Mouse (Mus musculus): ENCODE data around the gene Tmprss9.

The Tmprss9 gene

DNA sequence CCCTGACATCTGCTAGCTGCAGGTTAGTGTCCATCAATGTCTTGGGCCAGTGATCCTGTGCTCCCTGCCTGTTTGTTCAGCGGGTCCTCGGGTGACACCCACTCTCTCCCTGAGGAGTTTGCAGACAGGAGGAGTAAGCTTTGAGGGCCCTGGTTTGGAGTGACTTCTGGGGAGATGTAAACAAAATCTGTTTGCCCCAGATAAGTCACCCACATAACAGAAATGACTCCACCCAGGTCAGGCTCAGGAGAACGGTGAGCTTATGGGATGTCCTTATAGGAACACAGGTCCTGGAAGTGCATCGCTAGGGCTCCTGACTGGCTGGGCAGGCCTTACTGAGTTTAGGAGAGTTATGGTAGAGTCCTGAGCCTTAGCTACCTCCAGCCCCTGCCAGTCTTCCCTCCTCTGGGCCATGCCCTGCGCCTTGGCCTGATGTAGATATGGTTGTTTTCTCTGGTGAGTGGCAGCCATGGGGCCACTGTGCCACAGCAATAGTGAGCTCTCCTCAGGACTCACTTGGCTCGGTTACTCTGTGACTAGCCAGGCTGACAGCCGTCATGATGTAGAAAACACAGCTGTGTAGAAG, 13.2 kb upstream of the Tmprss9 start:
- peaks cover 34% of the 10 kb centered on the region for H3K36me3 ChIP-seq (ENCODE audit: insufficient read depth, low read length)
- peaks cover 49% of the 10 kb centered on the region for H3K4me1 ChIP-seq (replicated peaks; ENCODE audit: low read depth, low read length)
- H3K9me3 ChIP-seq (ENCODE audit: low read length) = no peaks in the 10 kb centered on the region
- H3K4me3 ChIP-seq (replicated peaks; ENCODE audit: low read length) = no peak overlapping the region
- no peaks in the 10 kb centered on the region for H3K27me3 ChIP-seq (ENCODE audit: insufficient read depth, low read length)
- no peak for TF ChIP-seq POU5F1 (IDR thresholded peaks at IDR 0.05; ENCODE audit: borderline replicate concordance, low read length)
- no peak for TF ChIP-seq NANOG (IDR thresholded peaks at IDR 0.05; ENCODE audit: borderline replicate concordance, low read length)
- no peak for TF ChIP-seq CTCF (conservative IDR thresholded peaks at IDR 0.05; ENCODE audit: low read length)

GRCm38 (mm10) chr10:80862305-80862704, 9.3 kb upstream of the Tmprss9 start:
- Histone ChIP-seq H3K36me3 (ENCODE audit: insufficient read depth, low read length) (peaks cover 60% of the 10 kb centered on the region), H3K27me3 (ENCODE audit: insufficient read depth, low read length) (no peaks in the 10 kb centered on the region), H3K4me1 (replicated peaks; ENCODE audit: low read depth, low read length) (peaks cover 38% of the 10 kb centered on the region), H3K4me3 (replicated peaks; ENCODE audit: low read length) (no peak overlapping the region), H3K9me3 (ENCODE audit: low read length) (no peaks in the 10 kb centered on the region)
- TF ChIP-seq POU5F1 (IDR thresholded peaks at IDR 0.05; ENCODE audit: borderline replicate concordance, low read length) = no peak

DNA sequence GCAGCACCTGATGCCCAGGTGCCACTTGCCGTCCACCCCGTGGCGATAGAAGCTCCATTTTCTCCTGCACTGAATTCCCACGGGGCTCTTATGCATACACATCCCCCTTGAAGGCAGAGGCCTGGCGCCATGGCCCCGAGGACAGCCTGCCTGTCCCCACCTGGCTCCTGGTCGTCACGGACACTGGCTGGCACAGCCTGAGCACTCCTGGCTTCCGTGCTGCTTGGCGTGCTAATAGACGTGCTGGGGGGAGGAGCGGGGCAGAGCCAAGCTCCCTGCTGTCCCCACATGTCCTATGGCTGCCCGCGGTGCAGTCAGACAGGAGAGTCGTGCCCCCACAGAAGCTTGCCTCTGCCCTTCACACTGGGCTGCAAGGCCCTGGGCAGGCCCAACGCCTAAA, 7.2 kb upstream of the Tmprss9 start:
- Histone ChIP-seq H3K9me3 (ENCODE audit: low read length) (no peaks in the 10 kb centered on the region), H3K36me3 (ENCODE audit: insufficient read depth, low read length) (peaks cover 67% of the 10 kb centered on the region), H3K27me3 (ENCODE audit: insufficient read depth, low read length) (no peaks in the 10 kb centered on the region), H3K4me3 (replicated peaks; ENCODE audit: low read length) (peak overlapping the region; percentile 46), H3K4me1 (replicated peaks; ENCODE audit: low read depth, low read length) (peaks cover 35% of the 10 kb centered on the region)
- no peak for TF ChIP-seq POU5F1 (IDR thresholded peaks at IDR 0.05; ENCODE audit: borderline replicate concordance, low read length)
- no peak for TF ChIP-seq CTCF (conservative IDR thresholded peaks at IDR 0.05; ENCODE audit: low read length)
- TF ChIP-seq NANOG (IDR thresholded peaks at IDR 0.05; ENCODE audit: borderline replicate concordance, low read length) = no peak

DNA sequence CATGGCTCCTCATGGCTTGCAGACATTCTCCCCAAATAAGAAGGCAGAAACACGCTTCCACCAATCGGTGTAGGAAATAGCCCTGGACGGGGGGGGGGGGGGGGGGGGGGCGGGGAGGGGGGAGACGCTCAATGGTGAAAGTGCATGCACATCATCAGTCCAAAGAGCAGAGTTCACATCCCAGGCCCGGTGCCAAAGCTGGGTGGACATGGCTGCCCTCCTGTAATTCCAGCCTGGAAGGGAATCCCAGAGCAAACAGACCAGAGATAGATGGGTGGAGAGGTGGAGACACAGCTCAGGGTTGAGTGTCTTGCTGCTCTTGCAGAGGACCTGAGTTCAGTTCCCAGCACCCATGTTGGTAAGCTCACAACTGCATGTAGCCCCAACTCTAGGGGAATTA, 655 bp upstream of the Tmprss9 start:
- peaks cover 21% of the 10 kb centered on the region for H3K27me3 ChIP-seq (ENCODE audit: insufficient read depth, low read length)
- H3K4me3 ChIP-seq (replicated peaks; ENCODE audit: low read length) = no peak overlapping the region
- no peaks in the 10 kb centered on the region for H3K9me3 ChIP-seq (ENCODE audit: low read length)
- H3K4me1 ChIP-seq (replicated peaks; ENCODE audit: low read depth, low read length) = peaks cover 16% of the 10 kb centered on the region
- H3K36me3 ChIP-seq (ENCODE audit: insufficient read depth, low read length) = peaks cover 24% of the 10 kb centered on the region
- TF ChIP-seq CTCF (conservative IDR thresholded peaks at IDR 0.05; ENCODE audit: low read length) = no peak
- no peak for TF ChIP-seq NANOG (IDR thresholded peaks at IDR 0.05; ENCODE audit: borderline replicate concordance, low read length)
- no peak for TF ChIP-seq POU5F1 (IDR thresholded peaks at IDR 0.05; ENCODE audit: borderline replicate concordance, low read length)

DNA sequence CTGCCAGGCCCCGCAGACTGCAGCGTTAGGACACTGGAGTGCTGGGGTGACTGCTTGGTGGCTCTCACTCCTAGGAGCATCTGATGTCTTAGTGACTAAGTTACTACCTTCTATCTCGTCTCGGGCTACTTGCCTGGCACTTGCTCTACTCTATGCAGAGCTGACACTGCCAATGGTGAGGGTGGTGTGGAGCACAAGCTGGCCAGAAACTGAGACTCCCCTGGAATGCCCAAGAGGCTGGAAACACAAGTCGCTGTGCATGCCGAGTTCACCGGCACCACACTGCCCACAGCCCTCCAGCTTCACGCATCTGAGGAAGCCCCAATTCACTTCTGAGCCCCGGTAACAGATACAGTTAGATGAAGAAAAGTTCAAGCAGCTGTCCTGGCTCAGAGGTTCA, 2.4 kb downstream of the Tmprss9 start:
- TF ChIP-seq POU5F1 (IDR thresholded peaks at IDR 0.05; ENCODE audit: borderline replicate concordance, low read length) = no peak
- H3K4me3 ChIP-seq (replicated peaks; ENCODE audit: low read length) = no peak overlapping the region
- peaks cover 20% of the 10 kb centered on the region for H3K4me1 ChIP-seq (replicated peaks; ENCODE audit: low read depth, low read length)
- no peaks in the 10 kb centered on the region for H3K9me3 ChIP-seq (ENCODE audit: low read length)
- peaks cover 24% of the 10 kb centered on the region for H3K27me3 ChIP-seq (ENCODE audit: insufficient read depth, low read length)
- H3K36me3 ChIP-seq (ENCODE audit: insufficient read depth, low read length) = no peaks in the 10 kb centered on the region

- H3K4me3 ChIP-seq (replicated peaks; ENCODE audit: low read length) = no peak overlapping the region
- peaks cover 24% of the 10 kb centered on the region for H3K27me3 ChIP-seq (ENCODE audit: insufficient read depth, low read length)
- H3K4me1 ChIP-seq (replicated peaks; ENCODE audit: low read depth, low read length) = peaks cover 26% of the 10 kb centered on the region
- TF ChIP-seq NANOG (IDR thresholded peaks at IDR 0.05; ENCODE audit: borderline replicate concordance, low read length) (no peak), CTCF (conservative IDR thresholded peaks at IDR 0.05; ENCODE audit: low read length) (peak; percentile 71)
- H3K36me3 ChIP-seq (ENCODE audit: insufficient read depth, low read length) = no peaks in the 10 kb centered on the region
- H3K9me3 ChIP-seq (ENCODE audit: low read length) = no peaks in the 10 kb centered on the region
Observed at GRCm38 (mm10) chr10:80876028-80876427, 4.4 kb downstream of the Tmprss9 start.

DNA sequence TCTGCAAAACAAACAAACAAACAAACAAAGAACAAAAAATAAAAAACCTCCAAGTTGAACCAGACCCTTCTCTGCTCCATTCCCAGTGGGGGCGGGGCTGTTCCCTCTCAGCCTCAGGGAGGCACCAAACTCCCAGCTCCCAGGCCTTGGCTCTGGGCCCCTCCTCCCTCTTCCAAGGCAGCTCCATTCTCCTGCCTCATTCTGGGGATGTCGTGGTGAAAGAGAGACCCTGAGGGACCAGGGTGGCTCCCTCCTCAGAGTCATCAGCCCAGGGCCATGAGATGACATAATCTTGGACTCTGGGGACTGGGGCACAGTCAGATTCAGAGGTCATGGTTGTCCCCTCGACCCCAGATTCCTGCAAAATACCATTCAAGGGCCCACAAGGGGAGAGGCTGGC, 4.9 kb downstream of the Tmprss9 start:
- H3K4me3 ChIP-seq (replicated peaks; ENCODE audit: low read length) = no peak overlapping the region
- H3K36me3 ChIP-seq (ENCODE audit: insufficient read depth, low read length) = no peaks in the 10 kb centered on the region
- H3K9me3 ChIP-seq (ENCODE audit: low read length) = no peaks in the 10 kb centered on the region
- TF ChIP-seq CTCF (conservative IDR thresholded peaks at IDR 0.05; ENCODE audit: low read length) (no peak), NANOG (IDR thresholded peaks at IDR 0.05; ENCODE audit: borderline replicate concordance, low read length) (no peak), POU5F1 (IDR thresholded peaks at IDR 0.05; ENCODE audit: borderline replicate concordance, low read length) (no peak)
- H3K27me3 ChIP-seq (ENCODE audit: insufficient read depth, low read length) = peaks cover 20% of the 10 kb centered on the region
- H3K4me1 ChIP-seq (replicated peaks; ENCODE audit: low read depth, low read length) = peaks cover 25% of the 10 kb centered on the region

GRCm38 (mm10) chr10:80880131-80880641, 8.5 kb downstream of the Tmprss9 start:
- peaks cover 17% of the 10 kb centered on the region for H3K27me3 ChIP-seq (ENCODE audit: insufficient read depth, low read length)
- no peak for TF ChIP-seq NANOG (IDR thresholded peaks at IDR 0.05; ENCODE audit: borderline replicate concordance, low read length)
- TF ChIP-seq CTCF (conservative IDR thresholded peaks at IDR 0.05; ENCODE audit: low read length) = peak; percentile 87
- TF ChIP-seq POU5F1 (IDR thresholded peaks at IDR 0.05; ENCODE audit: borderline replicate concordance, low read length) = no peak
- no peak overlapping the region for H3K4me3 ChIP-seq (replicated peaks; ENCODE audit: low read length)
- no peaks in the 10 kb centered on the region for H3K9me3 ChIP-seq (ENCODE audit: low read length)
- H3K4me1 ChIP-seq (replicated peaks; ENCODE audit: low read depth, low read length) = peaks cover 31% of the 10 kb centered on the region
- no peaks in the 10 kb centered on the region for H3K36me3 ChIP-seq (ENCODE audit: insufficient read depth, low read length)

DNA sequence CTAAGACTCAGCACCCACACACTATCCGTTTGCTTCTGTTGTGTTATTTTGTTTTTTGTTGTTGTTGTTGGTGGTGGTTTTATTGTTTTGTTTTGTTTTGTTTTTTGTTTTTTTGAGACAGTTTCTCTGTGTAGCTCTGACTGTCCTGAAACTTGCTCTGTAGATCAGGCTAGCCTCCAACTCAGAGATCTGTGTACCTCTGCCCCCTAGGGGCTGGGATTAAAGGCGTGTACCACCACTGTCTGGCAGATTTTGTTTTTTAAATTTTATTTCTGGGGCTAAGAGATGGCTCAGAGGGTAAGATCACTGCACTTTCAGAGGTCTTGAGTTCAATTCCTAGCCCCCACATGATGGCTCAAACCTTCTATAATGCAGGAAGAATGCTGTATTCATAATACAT, 9.3 kb downstream of the Tmprss9 start:
- no peak overlapping the region for H3K4me3 ChIP-seq (replicated peaks; ENCODE audit: low read length)
- TF ChIP-seq CTCF (conservative IDR thresholded peaks at IDR 0.05; ENCODE audit: low read length) (peak; percentile 34), POU5F1 (IDR thresholded peaks at IDR 0.05; ENCODE audit: borderline replicate concordance, low read length) (no peak), NANOG (IDR thresholded peaks at IDR 0.05; ENCODE audit: borderline replicate concordance, low read length) (no peak)
- peaks cover 31% of the 10 kb centered on the region for H3K4me1 ChIP-seq (replicated peaks; ENCODE audit: low read depth, low read length)
- peaks cover 23% of the 10 kb centered on the region for H3K27me3 ChIP-seq (ENCODE audit: insufficient read depth, low read length)
- H3K9me3 ChIP-seq (ENCODE audit: low read length) = no peaks in the 10 kb centered on the region
- no peaks in the 10 kb centered on the region for H3K36me3 ChIP-seq (ENCODE audit: insufficient read depth, low read length)
